Mouse (Mus musculus): ENCODE data around the gene Gm45717.

- TF ChIP-seq CTCF (IDR thresholded peaks at IDR 0.05; ENCODE audit: insufficient read depth, low read length) (no peak), POLR2A (IDR thresholded peaks at IDR 0.05; ENCODE audit: borderline replicate concordance, extremely low read depth, low read depth, low read length) (no peak)
Observed at GRCm38 (mm10) chr7:140951765-140952164, 4.0 kb downstream of the Gm45717 start.
